Mouse (Mus musculus) erythroid progenitor cell, adult 5-6 weeks (primary cell): Measurements from ENCODE around the gene 3100002H09Rik. TPM values are rescaled to one million over a fixed set of nuclear protein-coding genes. Genes with fewer than 3 reads are reported as not detected.
A peak's percentile ranks its signal among the peaks of the same experiment; 100 is the strongest.

Experiments used
- ATAC-seq: replicated peaks from 2 replicates; pipeline ENCODE4 v1.8.0; 2016; ENCODE audit warnings: moderate number of reproducible peaks, mild to moderate bottlenecking, moderate TSS enrichment, inconsistent platforms; ENCODE audit not compliant: poor library complexity, low FRiP score, severe bottlenecking
- total RNA-seq, 2 experiments: library from RNA; stranded (forward) in 1 of 2; stranded (reverse) in 1 of 2; fragments of 150-400 nt in 1 of 2; fragments of 186-747, 209-891 nt in 1 of 2; gene quantifications; 2 replicates each; pipeline versions ENCODE4 v1.2.3 to v1.2.4; 2015 to 2017; ENCODE audit warnings: low replicate concordance in 2 of 2

The 3100002H09Rik gene
- total RNA-seq, 2 experiments from 2014 or later: not detected

GRCm38 (mm10) chr4:124563371-124563770 lies 47.2 kb downstream of the 3100002H09Rik start:
- no peak for ATAC-seq

- ATAC-seq: 0 out of 2 replicates have a peak, but pooled peaks have one; percentile 10
Measured at GRCm38 (mm10) chr4:124562721-124563120, 47.9 kb downstream of the 3100002H09Rik start.

Other genes starting within 250 kb of the 3100002H09Rik start
- gene Pou3f1, start 46.0 kb upstream of the 3100002H09Rik start, total RNA-seq (2015; ENCODE audit: low replicate concordance): not detected in 2 replicates
- gene Pou3f1, start 46.0 kb upstream of the 3100002H09Rik start, total RNA-seq (2017; ENCODE audit: low replicate concordance): not detected in 2 replicates
- 10.5 and 24.7 TPM in 2 replicates for gene Utp11, start 82.8 kb upstream of the 3100002H09Rik start, total RNA-seq (2015; ENCODE audit: low replicate concordance)
- 9.0 and 11.4 TPM in 2 replicates for gene Utp11, start 82.8 kb upstream of the 3100002H09Rik start, total RNA-seq (2017; ENCODE audit: low replicate concordance)
- gene Fhl3, start 89.9 kb upstream of the 3100002H09Rik start, total RNA-seq (2015; ENCODE audit: low replicate concordance): 4.0 TPM in 1 of 2 replicates, not detected in the other
- gene Fhl3, start 89.9 kb upstream of the 3100002H09Rik start, total RNA-seq (2017; ENCODE audit: low replicate concordance): 0.64 TPM in 1 of 2 replicates, not detected in the other
- 21.3 and 37.7 TPM in 2 replicates for gene Sf3a3, start 104.0 kb upstream of the 3100002H09Rik start, total RNA-seq (2015; ENCODE audit: low replicate concordance)
- 43.6 and 54.1 TPM in 2 replicates for gene Sf3a3, start 104.0 kb upstream of the 3100002H09Rik start, total RNA-seq (2017; ENCODE audit: low replicate concordance)
- 49.9 and 84.0 TPM in 2 replicates for gene Inpp5b, start 131.0 kb upstream of the 3100002H09Rik start, total RNA-seq (2015; ENCODE audit: low replicate concordance)
- gene Inpp5b, start 131.0 kb upstream of the 3100002H09Rik start, total RNA-seq (2017; ENCODE audit: low replicate concordance): 40.2 and 70.5 TPM in 2 replicates
- 8.6 and 21.4 TPM in 2 replicates for gene Mtf1, start 191.3 kb upstream of the 3100002H09Rik start, total RNA-seq (2015; ENCODE audit: low replicate concordance)
- 7.0 and 25.2 TPM in 2 replicates for gene Mtf1, start 191.3 kb upstream of the 3100002H09Rik start, total RNA-seq (2017; ENCODE audit: low replicate concordance)
- 4.2 and 46.1 TPM in 2 replicates for gene Yrdc, start 239.9 kb upstream of the 3100002H09Rik start, total RNA-seq (2015; ENCODE audit: low replicate concordance)
- 13.9 and 19.4 TPM in 2 replicates for gene Yrdc, start 239.9 kb upstream of the 3100002H09Rik start, total RNA-seq (2017; ENCODE audit: low replicate concordance)
- 2.9 and 4.2 TPM in 2 replicates for gene 1110065P20Rik, start 240.4 kb upstream of the 3100002H09Rik start, total RNA-seq (2015; ENCODE audit: low replicate concordance)
- 1.2 TPM in 1 of 2 replicates, not detected in the other for gene 1110065P20Rik, start 240.4 kb upstream of the 3100002H09Rik start, total RNA-seq (2017; ENCODE audit: low replicate concordance)